Mouse (Mus musculus) gastrocnemius, adult 2 months (tissue): ENCODE results near the gene Ropn1l. TPM values are rescaled to one million over a fixed set of nuclear protein-coding genes. Genes with fewer than 3 reads are reported as not detected.
A peak's percentile ranks its signal among the peaks of the same experiment; 100 is the strongest.

ENCODE experiments used
- DNase-seq: peaks from one replicate; pipeline ENCODE4 v3.0.0; 2022
- H3K27ac ChIP-seq: fragments of 200-600 bp; 2 replicates; pipeline ENCODE4 v1.8.1; 2022; ENCODE audit warnings: mild to moderate bottlenecking
- H3K4me3 ChIP-seq: fragments of 200-600 bp; 2 replicates; pipeline ENCODE4 v1.8.1; 2022; ENCODE audit warnings: mild to moderate bottlenecking, moderate library complexity
- CTCF ChIP-seq: fragments of 200-600 bp; IDR thresholded peaks from 2 replicates; pipeline ENCODE4 v1.8.1; 2022; ENCODE audit warnings: antibody characterized with exemption, mild to moderate bottlenecking, moderate library complexity
- intact Hi-C: fragments of 180-260 bp; cut with DNase I; formaldehyde crosslinking; loops from one replicate; pipeline ENCODE4 v1.15.1; 2025
- total RNA-seq, 2 experiments: library from RNA; stranded (reverse); gene quantifications; 2 replicates each; pipeline ENCODE4 v1.2.3; 2021

Ropn1l gene
- total RNA-seq, 2 experiments from 2014 or later: not detected

- intact Hi-C loops: no loop called here
- Histone ChIP-seq H3K27ac (peak overlapping the region; percentile 12; the same call in 1 of the 2 replicates), H3K4me3 (no peak overlapping the region)
- no peak for TF ChIP-seq CTCF
- no peak for DNase-seq
Observed at GRCm38 (mm10) chr15:31395986-31396385, 57.6 kb downstream of the Ropn1l start.

GRCm38 (mm10) chr15:31393402-31393801 is 60.1 kb downstream of the Ropn1l start:
- Histone ChIP-seq H3K4me3 (no peak overlapping the region), H3K27ac (no peak overlapping the region)
- TF ChIP-seq CTCF: no peak
- intact Hi-C loops: no loop called here
- no peak for DNase-seq

- no peak overlapping the region for H3K4me3 ChIP-seq
- intact Hi-C loops: no loop called here
- TF ChIP-seq CTCF: no peak
- no peak overlapping the region for H3K27ac ChIP-seq
- peak; percentile 3 for DNase-seq
Observed at GRCm38 (mm10) chr15:31392705-31393104, 60.8 kb downstream of the Ropn1l start.

- TF ChIP-seq CTCF: no peak
- H3K27ac ChIP-seq: no peak overlapping the region
- no peak overlapping the region for H3K4me3 ChIP-seq
- intact Hi-C loops: no loop called here
- DNase-seq: peak; percentile 7
Observed at GRCm38 (mm10) chr15:31392135-31392534, 61.4 kb downstream of the Ropn1l start.

Other genes starting within 250 kb of the Ropn1l start
- gene Dap, start 229.4 kb downstream of the Ropn1l start, total RNA-seq: 10 to 100 TPM in 1 of 2 experiments, 1 to 10 TPM in 1; 6.2 to 11.4 TPM
- 10 to 100 TPM; 11.9 to 31.5 TPM for gene Ankrd33b, start 86.0 kb downstream of the Ropn1l start, total RNA-seq
- gene March6, start 77.3 kb upstream of the Ropn1l start, total RNA-seq: 100 to 1,000 TPM; 124 to 131 TPM
- gene Cmbl, start 111.7 kb upstream of the Ropn1l start, total RNA-seq: 10 to 100 TPM; 30.4 to 58.0 TPM
- gene Cct5, start 148.1 kb upstream of the Ropn1l start, total RNA-seq: 100 to 1,000 TPM; 113 to 132 TPM
- gene Fam173b, start 148.1 kb upstream of the Ropn1l start, total RNA-seq: 10 to 100 TPM; 13.9 to 17.7 TPM